Mouse (Mus musculus) c-Kit-positive CD71-negative TER-119-negative erythroid progenitor cells, embryonic 14.5 days (primary cell): ENCODE data around the gene Erf.

Experiments
- DNase-seq: peaks from one replicate; pipeline ENCODE4 v3.0.0-alpha.2; 2013; ENCODE audit warnings: low read depth

Gene Erf

DNA sequence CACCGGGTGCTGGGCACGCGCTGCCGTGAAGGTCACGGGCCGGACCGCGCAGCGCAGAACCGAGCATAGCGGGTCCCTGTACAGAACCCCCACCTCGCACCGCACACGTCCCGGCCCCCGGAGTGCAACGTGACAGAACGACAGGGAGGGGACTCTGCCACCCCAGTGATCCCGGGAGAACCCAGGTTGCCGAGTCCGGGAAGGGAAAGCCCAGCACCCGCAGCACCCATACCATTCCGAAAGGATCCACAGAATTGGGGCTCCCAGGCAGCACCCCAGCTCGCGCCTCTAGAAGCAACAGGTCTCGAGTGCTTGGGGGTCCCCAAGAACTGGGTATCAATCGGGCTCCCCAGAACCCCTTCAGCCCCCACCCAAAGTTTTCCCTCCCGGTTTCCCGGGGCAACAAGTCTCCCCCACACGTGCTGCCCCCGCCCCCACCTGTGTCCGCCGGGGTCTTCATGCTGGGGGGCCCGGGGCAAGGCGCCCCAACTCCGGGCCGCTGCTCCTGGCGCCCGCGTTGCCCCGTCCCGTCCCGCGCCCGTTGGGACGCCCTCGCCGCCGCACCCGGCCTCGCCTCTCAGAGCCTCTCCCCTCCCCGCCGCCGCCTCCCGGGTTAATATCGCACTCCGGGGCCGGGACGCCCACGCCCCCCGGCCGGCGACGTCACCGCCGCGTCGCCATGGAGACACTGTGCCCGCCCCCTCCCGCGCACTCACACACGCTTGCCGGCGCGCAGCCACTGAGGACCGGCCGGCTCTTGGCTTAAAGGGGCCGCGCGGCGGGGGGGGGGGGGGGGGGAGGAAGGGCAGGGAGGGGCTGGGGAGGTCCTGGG, at the start of gene Erf:
Gene Erf (minus strand): TSS at position 621 of the 832 bp plus-strand sequence.
- DNase-seq, result peak; percentile 84

DNA sequence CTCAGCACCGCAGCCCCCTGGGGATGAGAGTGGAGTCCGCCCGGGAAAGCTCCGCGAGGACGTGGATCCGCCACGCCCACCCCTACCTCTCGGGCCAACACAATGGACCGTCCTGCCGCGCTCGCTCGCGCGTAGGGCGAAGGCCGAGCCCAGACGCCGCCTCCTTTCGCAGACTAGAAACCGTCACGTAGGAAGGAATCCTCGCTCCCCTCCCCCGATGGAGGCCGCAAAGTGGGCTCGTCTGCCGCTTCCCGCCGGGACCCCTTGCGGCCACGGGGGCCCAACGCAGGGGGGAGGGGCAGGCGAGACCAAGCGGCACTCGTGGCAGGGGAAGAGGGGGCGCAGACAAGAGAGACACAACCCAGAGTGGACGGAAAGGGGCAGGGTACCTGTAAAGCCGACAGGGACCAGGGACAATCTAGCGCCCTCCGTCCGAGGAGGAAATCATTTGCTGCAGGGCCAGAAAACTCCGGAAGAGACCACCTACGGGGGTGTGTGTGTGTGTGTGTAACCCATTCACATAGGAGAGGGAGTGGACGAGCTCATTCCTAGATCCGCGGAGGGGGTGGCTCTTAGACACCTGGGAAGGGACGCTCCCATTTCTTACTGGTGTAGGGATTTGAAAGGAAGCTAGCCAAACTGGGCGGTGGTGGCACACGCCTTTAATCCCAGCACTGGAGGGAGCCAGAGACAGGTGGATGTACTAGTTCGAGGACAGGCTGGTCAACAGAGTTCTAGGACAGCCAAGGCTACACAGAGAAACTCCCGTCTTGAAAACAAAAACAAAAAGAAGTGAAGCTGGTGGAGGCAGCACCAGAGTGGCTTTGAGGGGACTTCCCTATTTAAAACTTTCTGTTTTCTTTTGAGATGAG, 47.1 kb upstream of the Erf start, which contains the start of gene Pafah1b3:
Gene Pafah1b3 (minus strand): TSS at position 533 of the 872 bp plus-strand sequence.
- DNase-seq, result no peak

DNA sequence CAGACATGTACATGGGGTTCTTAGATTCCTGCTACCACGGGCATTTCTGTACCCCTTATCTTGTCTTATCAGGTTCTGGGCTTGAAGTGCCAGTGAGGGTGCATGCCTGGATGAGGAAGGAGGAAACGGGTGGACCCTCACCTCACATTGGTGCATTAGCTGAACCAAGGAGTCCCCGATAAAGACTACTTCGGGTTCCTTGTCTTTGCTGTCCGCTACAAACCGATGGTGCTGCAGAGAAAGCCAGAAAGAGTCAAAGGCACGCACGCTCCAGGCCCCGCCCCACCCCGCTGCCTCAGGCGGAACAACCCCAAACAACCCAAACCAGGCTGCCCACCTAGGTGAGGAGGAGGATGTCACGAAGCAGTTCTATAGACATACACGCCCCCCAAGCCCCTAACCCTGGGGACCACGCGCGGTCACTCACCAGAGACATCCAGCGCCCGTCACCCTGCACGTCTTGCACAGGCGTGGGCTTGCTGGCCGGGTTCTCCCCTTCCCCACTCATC, 46.4 kb upstream of the Erf start:
- no peak for DNase-seq

- no peak for DNase-seq
These were observed 44.6 kb upstream of the Erf start for GRCm38 (mm10) chr7:25294960-25295722.

DNA sequence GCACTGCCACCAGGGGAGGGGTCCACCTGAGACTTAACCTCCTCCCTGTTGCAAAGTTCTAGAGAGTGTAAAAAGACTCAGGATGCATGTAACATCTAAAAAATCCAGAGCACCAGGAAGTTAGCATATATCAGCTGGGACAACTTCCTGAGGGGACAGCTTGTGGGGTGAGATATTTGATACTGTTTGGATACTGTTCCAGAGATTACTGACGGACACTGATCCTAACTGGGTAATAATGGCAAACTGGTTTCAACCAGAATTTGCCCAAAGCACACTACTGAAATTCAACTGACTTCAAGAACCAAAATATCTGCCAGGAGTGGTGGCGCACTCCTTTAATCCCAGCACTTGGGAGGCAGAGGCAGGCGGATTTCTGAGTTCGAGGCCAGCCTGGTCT, 43.9 kb upstream of the Erf start:
- DNase-seq, result no peak

DNA sequence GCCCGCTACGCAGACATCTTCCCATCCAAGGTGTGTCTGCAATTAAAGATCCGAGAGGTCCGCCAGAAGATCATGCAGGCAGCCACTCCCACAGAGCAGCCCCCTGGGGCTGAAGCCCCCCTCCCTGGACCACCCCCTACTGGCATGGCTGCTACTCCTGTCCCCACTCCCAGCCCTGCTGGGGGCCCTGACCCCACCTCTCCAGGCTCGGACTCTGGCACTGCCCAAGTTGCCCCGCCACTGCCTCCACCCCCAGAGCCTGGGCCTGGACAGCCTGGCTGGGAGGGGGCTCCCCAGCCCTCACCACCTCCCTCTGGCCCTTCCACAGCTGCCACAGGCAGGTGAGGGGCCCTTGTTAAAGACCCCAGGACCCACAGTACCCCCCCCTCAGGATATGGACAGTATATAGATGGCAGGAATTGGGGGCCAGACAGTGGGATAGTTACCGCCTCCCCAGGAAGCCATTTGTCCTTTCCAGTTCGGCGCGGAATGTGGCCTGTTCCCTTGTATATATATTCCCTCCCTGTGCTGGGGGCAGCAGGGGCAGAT, 42.7 kb upstream of the Erf start:
- no peak for DNase-seq

DNA sequence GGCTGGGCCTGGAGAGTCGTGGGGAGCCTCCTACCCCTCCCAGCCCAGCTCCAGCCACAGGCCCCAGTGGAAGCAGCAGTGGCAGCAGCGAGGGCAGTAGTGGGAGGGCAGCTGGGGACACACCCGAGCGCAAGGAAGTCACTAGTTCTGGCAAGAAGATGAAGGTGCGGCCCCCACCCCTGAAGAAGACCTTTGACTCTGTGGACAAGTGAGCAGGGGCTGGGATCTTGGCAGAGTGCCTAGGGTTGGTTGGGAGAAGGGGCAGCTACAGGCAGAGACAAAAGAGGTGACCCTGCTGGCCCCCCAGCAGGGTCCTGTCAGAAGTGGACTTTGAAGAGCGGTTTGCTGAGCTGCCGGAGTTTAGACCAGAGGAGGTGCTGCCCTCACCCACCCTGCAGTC, 41.5 kb upstream of the Erf start:
- no peak for DNase-seq

DNA sequence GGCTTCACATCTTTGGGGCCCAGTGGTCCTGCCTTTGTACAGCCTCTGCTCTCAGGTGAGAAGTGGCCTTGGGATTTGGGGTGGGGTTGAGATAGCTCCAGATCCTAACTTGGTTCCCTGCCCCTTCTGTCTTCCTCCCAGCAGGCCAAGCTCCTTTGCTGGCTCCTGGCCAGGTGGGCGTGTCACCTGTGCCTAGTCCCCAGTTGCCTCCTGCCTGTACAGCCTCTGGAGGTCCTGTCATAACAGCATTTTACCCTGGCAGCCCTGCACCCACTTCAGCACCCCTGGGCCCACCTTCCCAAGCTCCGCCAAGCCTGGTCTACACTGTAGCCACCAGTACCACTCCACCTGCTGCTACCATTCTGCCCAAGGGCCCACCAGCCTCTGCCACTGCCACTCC, 40.4 kb upstream of the Erf start:
- DNase-seq, result no peak

- no peak for DNase-seq
These were observed 39.9 kb upstream of the Erf start for GRCm38 (mm10) chr7:25290463-25290862.

DNA sequence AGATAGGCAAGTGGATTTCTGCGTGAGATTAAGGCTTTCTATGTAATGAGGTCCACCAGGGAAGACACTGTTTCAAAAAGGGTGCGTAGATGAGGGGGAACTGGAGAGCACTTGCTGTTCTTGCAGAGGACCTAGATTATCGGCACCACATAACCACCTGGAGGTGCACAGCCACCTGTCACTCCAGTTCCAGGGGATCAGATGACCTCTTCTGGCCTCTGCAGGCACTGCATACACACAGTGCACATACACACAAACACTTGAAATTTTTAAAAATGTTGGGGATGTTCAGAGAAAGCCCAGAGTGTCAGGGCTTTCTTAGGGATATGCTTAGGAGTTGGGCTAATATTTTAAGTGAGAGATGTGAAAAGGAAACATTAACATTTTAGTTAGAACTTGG, 39.4 kb upstream of the Erf start:
- no peak for DNase-seq

GRCm38 (mm10) chr7:25288721-25289120, 38.2 kb upstream of the Erf start:
- no peak for DNase-seq

DNA sequence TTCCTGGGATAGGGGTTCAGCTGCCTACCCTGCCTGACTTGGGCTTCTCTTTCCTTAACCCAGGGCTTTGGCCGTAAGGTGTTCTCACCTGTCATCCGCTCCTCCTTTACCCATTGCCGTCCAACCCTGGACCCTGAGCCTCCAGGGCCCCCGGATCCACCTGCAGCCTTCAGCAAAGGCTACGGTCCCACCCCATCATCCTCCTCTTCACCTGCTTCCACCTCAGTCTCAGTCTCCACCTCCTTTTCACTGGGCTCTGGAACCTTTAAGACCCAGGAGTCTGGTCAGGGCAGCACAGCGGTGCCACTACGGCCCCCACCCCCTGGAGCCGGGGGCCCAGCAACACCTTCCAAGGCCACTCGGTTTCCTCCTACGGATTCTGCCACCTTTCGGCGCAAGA, 37.5 kb upstream of the Erf start:
- no peak for DNase-seq

- DNase-seq, result no peak
These were observed 36.4 kb upstream of the Erf start for GRCm38 (mm10) chr7:25286989-25287388.

- DNase-seq, result no peak
These were observed 35.1 kb upstream of the Erf start for GRCm38 (mm10) chr7:25285511-25286238.

- DNase-seq, result no peak
These were observed 34.2 kb upstream of the Erf start for GRCm38 (mm10) chr7:25284766-25285165.

GRCm38 (mm10) chr7:25284171-25284570, 33.6 kb upstream of the Erf start:
- DNase-seq, result no peak

GRCm38 (mm10) chr7:25283637-25284036, 33.1 kb upstream of the Erf start:
- DNase-seq, result no peak

DNA sequence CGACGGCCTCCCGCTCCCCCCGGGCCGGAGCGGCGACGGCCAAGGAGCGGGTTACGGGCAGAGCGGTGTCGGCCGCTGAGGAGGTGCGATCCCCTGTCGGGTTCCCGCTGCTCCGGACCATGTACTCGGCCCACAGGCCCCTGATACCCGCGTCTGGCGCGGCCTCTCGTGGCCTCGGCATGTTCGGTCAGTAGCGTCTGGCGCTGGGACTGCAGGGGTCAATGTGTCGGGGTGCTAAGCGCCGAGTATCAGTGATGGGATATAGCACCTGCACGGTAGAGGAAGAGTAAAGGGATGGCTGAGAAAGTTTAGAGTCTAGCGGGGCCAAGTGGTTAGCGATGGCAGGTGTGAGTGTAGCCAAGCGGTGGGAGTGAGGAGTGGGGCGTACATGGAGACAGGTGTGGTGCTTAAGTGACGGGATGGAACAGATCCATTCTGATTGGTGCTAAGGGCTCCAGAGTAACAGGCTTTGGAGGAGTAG, 32.2 kb upstream of the Erf start:
- DNase-seq, result no peak

- peak; percentile 94 for DNase-seq
These were observed 31.4 kb upstream of the Erf start for GRCm38 (mm10) chr7:25281734-25282601.

- no peak for DNase-seq
These were observed 30.7 kb upstream of the Erf start for GRCm38 (mm10) chr7:25281166-25281733.
